Mouse (Mus musculus): Measurements from ENCODE around the gene Babam1. TPM values are rescaled to one million over a fixed set of nuclear protein-coding genes. Genes with fewer than 3 reads are reported as not detected.

The Babam1 gene
- polyA plus RNA-seq, 1 experiment = not detected

DNA sequence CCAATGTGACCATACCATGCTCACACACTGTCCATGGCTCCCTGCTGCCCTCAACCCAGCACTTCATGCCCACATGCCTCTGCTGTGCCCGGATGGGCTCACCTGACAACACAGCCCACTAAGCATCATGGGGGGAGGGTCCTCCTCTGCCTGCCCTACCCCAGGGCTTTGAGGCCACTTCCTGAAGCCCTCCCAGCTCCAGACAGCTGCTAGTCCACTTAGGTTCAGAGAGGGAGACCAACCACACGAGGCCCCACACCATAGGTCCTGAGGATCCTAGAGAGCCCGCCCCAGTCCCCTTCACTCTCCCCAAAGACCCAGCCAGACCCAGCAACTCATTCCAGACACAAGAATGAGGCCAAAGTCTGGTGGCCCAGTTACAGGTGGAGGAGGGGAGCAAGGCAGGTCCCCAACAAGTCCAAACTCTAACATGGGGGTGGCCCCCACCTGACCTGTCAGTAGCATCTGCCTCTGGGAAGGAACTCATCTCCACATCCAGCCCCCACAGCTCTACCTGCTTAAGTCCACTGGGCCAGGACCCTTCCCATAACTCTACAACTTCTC lies 17.1 kb upstream of the Babam1 start:
- WGBS = 75% methylated on average over 3 of the region's 3 CpGs
- peaks cover 45% of the 10 kb centered on the region for H3K4me1 ChIP-seq (ENCODE audit: control insufficient read depth, insufficient read depth, low read length)
- no peak for TF ChIP-seq POLR2A (IDR thresholded peaks at IDR 0.05; ENCODE audit: insufficient read depth, low read depth, low read length)
- TF ChIP-seq CTCF (IDR thresholded peaks at IDR 0.05; ENCODE audit: insufficient read depth, low read depth, low read length) = no peak
- no peak overlapping the region for H3K27ac ChIP-seq (ENCODE audit: insufficient read depth, low read depth, low read length)
- H3K4me3 ChIP-seq (ENCODE audit: insufficient read depth, low read depth, low read length) = peak overlapping the region; percentile 91

- Histone ChIP-seq H3K4me3 (ENCODE audit: insufficient read depth, low read depth, low read length) (peak overlapping the region; percentile 91), H3K27ac (ENCODE audit: insufficient read depth, low read depth, low read length) (no peak overlapping the region), H3K4me1 (ENCODE audit: control insufficient read depth, insufficient read depth, low read length) (peaks cover 43% of the 10 kb centered on the region)
- TF ChIP-seq POLR2A (IDR thresholded peaks at IDR 0.05; ENCODE audit: insufficient read depth, low read depth, low read length) (no peak), CTCF (IDR thresholded peaks at IDR 0.05; ENCODE audit: insufficient read depth, low read depth, low read length) (peak; percentile 5; the same call in 1 of the 2 replicates)
- WGBS = 3% methylated on average over 72 of the region's 72 CpGs
Measured at GRCm38 (mm10) chr8:71380178-71381171, 16.2 kb upstream of the Babam1 start.

GRCm38 (mm10) chr8:71381421-71381970 lies 15.2 kb upstream of the Babam1 start, which contains the start of gene Nr2f6:
Gene Nr2f6, minus strand, starts transcription at chr8:71381960.
- Histone ChIP-seq H3K4me3 (ENCODE audit: insufficient read depth, low read depth, low read length) (peak within 1 kb of the TSS; percentile 91), H3K4me1 (ENCODE audit: control insufficient read depth, insufficient read depth, low read length) (peaks cover 33% of the 10 kb centered on the region), H3K27ac (ENCODE audit: insufficient read depth, low read depth, low read length) (peak within 1 kb of the TSS; percentile 74)
- TF ChIP-seq CTCF (IDR thresholded peaks at IDR 0.05; ENCODE audit: insufficient read depth, low read depth, low read length) (no peak), POLR2A (IDR thresholded peaks at IDR 0.05; ENCODE audit: insufficient read depth, low read depth, low read length) (no peak)
- WGBS = 3% methylated on average over 88 of the region's 89 CpGs

GRCm38 (mm10) chr8:71381971-71382961 lies 14.4 kb upstream of the Babam1 start:
- Histone ChIP-seq H3K4me1 (ENCODE audit: control insufficient read depth, insufficient read depth, low read length) (peaks cover 36% of the 10 kb centered on the region), H3K4me3 (ENCODE audit: insufficient read depth, low read depth, low read length) (peak overlapping the region; percentile 91), H3K27ac (ENCODE audit: insufficient read depth, low read depth, low read length) (peak overlapping the region; percentile 74; the same call in 1 of the 2 replicates)
- TF ChIP-seq POLR2A (IDR thresholded peaks at IDR 0.05; ENCODE audit: insufficient read depth, low read depth, low read length) (no peak), CTCF (IDR thresholded peaks at IDR 0.05; ENCODE audit: insufficient read depth, low read depth, low read length) (no peak)
- WGBS = 7% methylated on average over 79 of the region's 80 CpGs

GRCm38 (mm10) chr8:71383396-71383795 lies 13.3 kb upstream of the Babam1 start:
- TF ChIP-seq CTCF (IDR thresholded peaks at IDR 0.05; ENCODE audit: insufficient read depth, low read depth, low read length) (no peak), POLR2A (IDR thresholded peaks at IDR 0.05; ENCODE audit: insufficient read depth, low read depth, low read length) (no peak)
- 62% methylated on average over 12 of the region's 12 CpGs for WGBS
- H3K4me3 ChIP-seq (ENCODE audit: insufficient read depth, low read depth, low read length) = no peak overlapping the region
- H3K4me1 ChIP-seq (ENCODE audit: control insufficient read depth, insufficient read depth, low read length) = peaks cover 35% of the 10 kb centered on the region
- no peak overlapping the region for H3K27ac ChIP-seq (ENCODE audit: insufficient read depth, low read depth, low read length)

- no peak for TF ChIP-seq POLR2A (IDR thresholded peaks at IDR 0.05; ENCODE audit: insufficient read depth, low read depth, low read length)
- Histone ChIP-seq H3K27ac (ENCODE audit: insufficient read depth, low read depth, low read length) (no peak overlapping the region), H3K4me3 (ENCODE audit: insufficient read depth, low read depth, low read length) (no peak overlapping the region), H3K4me1 (ENCODE audit: control insufficient read depth, insufficient read depth, low read length) (peaks cover 34% of the 10 kb centered on the region)
- WGBS = 87% methylated on average over 3 of the region's 3 CpGs
Measured at GRCm38 (mm10) chr8:71383860-71384259, 12.8 kb upstream of the Babam1 start.

DNA sequence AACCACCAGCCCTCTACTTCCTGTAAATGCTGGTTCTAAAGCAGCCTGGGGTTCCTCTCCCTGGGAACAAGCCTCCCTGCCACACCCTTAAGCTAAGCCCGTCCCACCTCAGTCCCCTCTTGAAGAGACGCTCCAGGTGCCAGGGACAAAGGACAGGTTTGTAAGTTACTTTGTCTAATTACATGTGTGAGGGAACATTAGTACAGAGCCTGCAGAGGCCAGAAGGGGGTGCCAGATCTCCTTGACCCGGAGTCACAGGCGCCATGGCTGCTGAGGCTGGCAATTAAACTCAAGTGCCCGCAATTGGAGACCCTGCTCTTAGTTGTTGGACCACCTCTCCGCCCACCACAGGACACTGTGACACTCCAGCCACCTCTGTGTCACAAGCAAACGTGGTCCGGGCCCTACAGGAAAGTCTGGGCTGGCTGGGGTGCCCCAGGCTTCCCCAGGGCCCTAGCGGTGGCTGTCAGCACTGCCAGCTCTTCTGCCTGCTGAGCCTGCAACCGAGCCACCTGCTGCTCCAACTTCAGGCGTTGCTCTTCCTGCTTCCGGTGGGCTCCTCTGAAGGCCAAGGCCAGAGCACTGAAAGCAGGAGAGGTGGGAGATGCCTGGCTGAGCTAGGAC lies 11.3 kb upstream of the Babam1 start:
- 82% methylated on average over 12 of the region's 12 CpGs for WGBS
- no peak overlapping the region for H3K27ac ChIP-seq (ENCODE audit: insufficient read depth, low read depth, low read length)
- peaks cover 20% of the 10 kb centered on the region for H3K4me1 ChIP-seq (ENCODE audit: control insufficient read depth, insufficient read depth, low read length)
- H3K4me3 ChIP-seq (ENCODE audit: insufficient read depth, low read depth, low read length) = no peak overlapping the region
- no peak for TF ChIP-seq CTCF (IDR thresholded peaks at IDR 0.05; ENCODE audit: insufficient read depth, low read depth, low read length)
- TF ChIP-seq POLR2A (IDR thresholded peaks at IDR 0.05; ENCODE audit: insufficient read depth, low read depth, low read length) = no peak

DNA sequence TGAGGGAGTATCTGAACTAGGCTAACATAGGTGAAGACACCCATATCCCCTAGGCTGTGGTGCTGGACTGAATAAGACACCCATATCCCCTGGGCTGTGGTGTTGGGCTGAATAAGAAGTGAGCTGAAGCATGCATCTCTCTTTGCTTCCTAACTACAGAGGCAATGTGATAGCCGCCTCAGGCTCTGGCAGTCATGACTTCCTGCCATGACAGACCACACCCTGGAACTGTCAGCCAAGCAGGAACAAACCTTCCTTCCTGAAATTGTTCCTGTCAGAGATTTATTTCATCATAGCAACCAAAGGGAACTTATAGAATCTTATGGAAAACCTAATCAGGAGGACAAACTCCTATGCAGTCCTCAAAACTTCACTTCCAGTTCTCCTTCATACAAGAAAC lies 8.4 kb upstream of the Babam1 start:
- Histone ChIP-seq H3K4me1 (ENCODE audit: control insufficient read depth, insufficient read depth, low read length) (0 out of 2 replicates have a peak, but pooled peaks cover 5% of the 10 kb centered on the region), H3K27ac (ENCODE audit: insufficient read depth, low read depth, low read length) (no peak overlapping the region), H3K4me3 (ENCODE audit: insufficient read depth, low read depth, low read length) (no peak overlapping the region)
- no peak for TF ChIP-seq CTCF (IDR thresholded peaks at IDR 0.05; ENCODE audit: insufficient read depth, low read depth, low read length)
- TF ChIP-seq POLR2A (IDR thresholded peaks at IDR 0.05; ENCODE audit: insufficient read depth, low read depth, low read length) = no peak
- WGBS = 84% methylated on average over 1 of the region's 1 CpGs
